Mouse (Mus musculus) left cerebral cortex, adult 2 months (tissue): ENCODE measurements at regions not wholly inside any gene's neighbourhood (a gene's known extent, or its start where the extent isn't known, plus 50 kb on each side); places are given as distances from the start of the nearest gene placed in this dataset.

Experiments used
- DNase-seq, 2 experiments: peaks; one replicate each; pipeline ENCODE4 v3.0.0; 2021 to 2022; ENCODE audit warnings: low spot score in 2 of 2, mixed read lengths in 1 of 2; ENCODE audit errors: extremely low spot score in 1 of 2
- H3K27ac ChIP-seq: fragments of 200-600 bp; 2 replicates; pipeline ENCODE4 v1.8.1; 2022
- H3K4me3 ChIP-seq: fragments of 200-600 bp; 2 replicates; pipeline ENCODE4 v1.8.1; 2022
- CTCF ChIP-seq: fragments of 200-600 bp; IDR thresholded peaks from 2 replicates; pipeline ENCODE4 v1.8.1; 2022; ENCODE audit warnings: antibody characterized with exemption, mild to moderate bottlenecking, moderate library complexity
- intact Hi-C: fragments of 180-260 bp; cut with DNase I; formaldehyde crosslinking; loops from one replicate; pipeline ENCODE4 v1.15.1; 2025

DNA sequence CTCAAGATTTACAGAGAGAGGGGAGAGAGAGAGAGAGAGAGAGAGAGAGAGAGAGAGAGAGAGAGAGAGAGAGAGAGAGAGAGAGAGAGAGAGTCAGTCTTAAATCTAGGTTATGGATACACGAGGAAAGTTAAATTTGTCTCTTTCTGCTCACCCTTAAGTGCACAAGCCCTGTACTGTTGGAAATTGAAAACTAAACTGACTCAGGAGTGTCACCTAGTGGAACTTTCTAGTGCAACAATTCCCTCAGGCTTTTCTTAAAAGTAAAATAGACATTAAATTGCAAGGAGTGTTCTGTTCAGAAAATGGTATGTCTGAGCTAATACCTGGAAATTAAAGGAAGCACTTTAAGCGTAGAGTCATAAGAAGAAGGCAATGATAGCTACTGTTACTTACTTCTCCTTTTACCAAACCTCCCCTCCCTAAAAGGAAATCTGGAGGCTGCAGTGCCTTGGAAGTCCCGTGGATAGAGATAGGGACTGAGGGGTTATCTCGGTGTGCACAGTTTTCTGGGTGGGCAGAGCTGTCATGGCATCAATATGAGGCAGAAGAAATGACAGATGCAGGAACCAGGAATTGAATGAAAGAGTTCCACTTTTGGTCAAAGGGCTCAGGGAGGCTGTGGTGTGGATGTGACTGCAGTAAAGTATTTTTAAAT is 193.3 kb downstream of the Alx1 start:
- intact Hi-C loops: loop anchor here (2.0 kb wide), 1 partner anchor 388 kb away; no protein-coding TSS in a partner anchor
- DNase-seq: no peak

DNA sequence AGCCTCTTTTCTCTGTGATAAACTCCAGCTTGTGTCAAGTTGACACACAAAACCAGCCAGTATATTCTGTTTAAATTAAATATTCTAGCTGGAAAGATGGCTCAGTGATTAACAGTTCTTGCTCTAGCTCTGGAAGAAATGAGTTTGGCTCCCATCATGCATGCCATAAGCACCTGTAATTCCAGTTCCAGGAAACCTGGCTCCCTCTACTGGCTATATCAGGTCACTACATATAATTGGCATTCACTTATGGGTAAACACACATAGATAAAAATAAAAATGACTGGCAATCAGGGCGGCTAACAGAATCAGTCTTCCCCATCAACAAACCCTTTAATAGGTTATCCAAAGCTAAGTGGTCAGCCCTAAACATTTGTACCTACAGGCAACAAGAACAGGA is 194.2 kb downstream of the Alx1 start:
- intact Hi-C loops: loop anchor here (2.0 kb wide), 1 partner anchor 387 kb away; no protein-coding TSS in a partner anchor
- Histone ChIP-seq H3K4me3 (no peak overlapping the region), H3K27ac (no peak overlapping the region)
- TF ChIP-seq CTCF: peak; percentile 50
- DNase-seq: no peak

More for the DNA sequence above, 193.3 kb downstream of the Alx1 start:
- peak; percentile 66 for TF ChIP-seq CTCF
- H3K27ac ChIP-seq: no peak overlapping the region
- H3K4me3 ChIP-seq: no peak overlapping the region

DNA sequence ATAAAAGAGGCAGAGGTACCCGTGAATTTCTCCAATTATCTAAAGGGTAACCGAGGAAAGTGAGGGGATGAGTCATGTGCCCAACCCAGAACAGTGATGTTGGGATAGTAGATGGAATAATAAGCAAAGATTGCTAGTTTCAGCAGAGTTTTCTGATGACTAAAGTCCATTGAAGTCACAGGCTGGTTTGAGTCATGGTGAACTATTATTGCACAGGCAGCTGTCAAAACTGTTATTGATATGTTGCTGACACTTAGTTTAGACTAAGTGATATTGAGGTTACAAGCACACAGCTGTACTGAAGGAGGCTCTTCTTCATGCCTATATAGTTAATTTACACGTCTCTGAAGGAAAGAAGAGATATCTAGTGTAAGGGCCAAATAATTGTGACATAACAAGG is 200.4 kb downstream of the Alx1 start:
- H3K4me3 ChIP-seq: no peak overlapping the region
- TF ChIP-seq CTCF: no peak
- no peak overlapping the region for H3K27ac ChIP-seq
- DNase-seq: no peak
- intact Hi-C loops: no loop called here

DNA sequence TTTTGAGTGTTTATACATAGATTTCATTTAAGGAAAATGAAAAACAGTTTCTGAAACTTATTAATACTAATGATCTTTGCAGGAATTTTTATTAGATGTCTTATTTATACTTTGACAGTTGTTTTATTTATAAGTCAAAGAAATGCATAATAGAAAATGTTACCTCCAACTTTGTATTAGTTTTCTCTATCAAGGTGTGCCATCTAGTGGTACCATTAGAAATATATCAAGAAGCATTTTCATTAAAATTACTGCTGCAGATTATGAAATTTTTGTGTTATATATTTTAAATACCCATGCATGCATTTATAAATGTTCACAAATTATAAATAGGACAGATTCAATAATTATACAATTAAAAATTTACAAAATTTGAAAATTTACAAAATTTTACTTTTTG is 206.6 kb downstream of the Alx1 start:
- Histone ChIP-seq H3K4me3 (no peak overlapping the region), H3K27ac (no peak overlapping the region)
- intact Hi-C loops: loop anchor here (2.0 to 5.0 kb wide), 3 partner anchors 86 to 376 kb away; no protein-coding TSS in a partner anchor
- DNase-seq: no peak
- peak; percentile 65 for TF ChIP-seq CTCF

DNA sequence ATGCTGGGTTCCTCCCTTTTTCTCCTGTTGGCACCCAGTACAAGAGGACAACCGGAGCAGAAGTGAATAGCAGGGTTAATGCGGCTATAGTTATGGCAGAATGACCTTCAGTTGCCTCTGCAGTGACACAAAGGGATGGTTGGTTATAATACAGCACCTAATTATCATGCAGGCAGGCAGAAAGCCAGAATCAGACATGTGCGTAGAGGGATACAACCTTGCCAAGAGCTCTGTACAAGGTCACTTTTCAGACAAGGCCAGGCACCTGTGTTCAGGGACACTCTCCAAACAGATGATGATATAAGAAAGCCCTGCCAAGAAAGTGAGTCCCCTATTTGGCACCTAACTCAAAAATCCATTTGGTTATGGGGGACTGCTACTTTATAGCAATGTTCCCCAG is 228.6 kb downstream of the Alx1 start:
- Histone ChIP-seq H3K27ac (no peak overlapping the region), H3K4me3 (no peak overlapping the region)
- TF ChIP-seq CTCF: no peak
- DNase-seq: no peak
- intact Hi-C loops: no loop called here

DNA sequence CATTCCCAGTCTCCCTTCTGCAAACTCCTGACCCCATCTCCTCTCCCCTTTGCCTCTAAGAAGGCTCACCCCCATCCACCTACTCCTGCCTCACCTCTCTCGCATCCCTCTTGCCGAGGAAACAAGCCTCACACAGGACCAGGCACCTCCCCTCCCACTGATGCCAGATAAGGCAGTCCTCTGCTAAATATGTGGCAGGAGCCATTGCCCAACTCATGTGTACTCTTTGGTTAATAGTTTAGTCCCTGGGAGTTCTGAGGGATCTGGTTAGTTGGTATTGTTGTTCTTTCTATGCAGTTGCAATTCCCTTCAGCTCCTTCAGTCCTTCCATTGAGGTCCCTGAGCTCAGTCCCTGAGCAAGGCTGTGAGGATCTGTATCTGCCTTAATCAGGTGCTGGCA is 250.8 kb downstream of the Alx1 start:
- intact Hi-C loops: no loop called here
- Histone ChIP-seq H3K27ac (no peak overlapping the region), H3K4me3 (no peak overlapping the region)
- no peak for TF ChIP-seq CTCF
- no peak for DNase-seq

DNA sequence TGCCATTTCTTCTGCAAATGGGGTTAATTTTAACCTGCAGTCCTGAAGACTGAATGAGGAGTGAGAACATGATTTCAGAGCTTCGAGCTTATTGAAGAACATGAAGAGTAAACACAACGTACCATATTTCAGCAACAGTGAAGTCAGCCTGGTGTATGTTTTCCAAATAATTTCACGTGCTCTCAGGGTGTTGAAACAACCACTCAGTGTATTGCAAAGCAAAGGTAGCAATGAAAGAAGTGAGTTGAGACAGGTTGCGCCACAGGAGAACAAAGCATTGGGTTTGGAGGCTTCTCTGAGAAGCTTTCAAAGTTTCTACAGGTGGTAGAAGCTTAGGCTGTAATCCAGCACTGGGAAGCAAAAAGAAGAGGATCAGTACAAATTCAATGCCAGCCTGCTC is 251.7 kb downstream of the Rassf9 start:
- intact Hi-C loops: no loop called here
- TF ChIP-seq CTCF: no peak
- Histone ChIP-seq H3K27ac (no peak overlapping the region), H3K4me3 (no peak overlapping the region)
- no peak for DNase-seq

DNA sequence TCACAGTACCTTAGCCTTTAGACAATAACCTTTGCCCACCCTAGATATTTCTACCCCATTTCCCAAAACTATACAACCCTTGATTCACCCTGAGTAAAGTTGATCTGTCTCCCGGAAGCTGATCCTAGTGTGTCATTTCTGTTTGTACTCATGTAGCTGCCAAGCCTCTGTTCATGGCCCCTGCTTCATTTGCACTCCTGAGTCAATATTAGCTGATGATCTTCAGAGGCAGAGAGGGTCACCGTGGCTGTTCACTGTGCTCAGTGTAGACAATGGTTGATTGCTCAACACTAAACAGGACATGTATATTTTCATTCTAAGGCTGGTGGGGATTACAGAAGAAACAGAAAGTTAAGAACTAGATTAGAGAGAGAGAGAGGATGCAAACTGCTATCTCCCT is 250.4 kb downstream of the Rassf9 start:
- H3K27ac ChIP-seq: no peak overlapping the region
- DNase-seq: no peak
- no peak overlapping the region for H3K4me3 ChIP-seq
- intact Hi-C loops: no loop called here
- no peak for TF ChIP-seq CTCF

DNA sequence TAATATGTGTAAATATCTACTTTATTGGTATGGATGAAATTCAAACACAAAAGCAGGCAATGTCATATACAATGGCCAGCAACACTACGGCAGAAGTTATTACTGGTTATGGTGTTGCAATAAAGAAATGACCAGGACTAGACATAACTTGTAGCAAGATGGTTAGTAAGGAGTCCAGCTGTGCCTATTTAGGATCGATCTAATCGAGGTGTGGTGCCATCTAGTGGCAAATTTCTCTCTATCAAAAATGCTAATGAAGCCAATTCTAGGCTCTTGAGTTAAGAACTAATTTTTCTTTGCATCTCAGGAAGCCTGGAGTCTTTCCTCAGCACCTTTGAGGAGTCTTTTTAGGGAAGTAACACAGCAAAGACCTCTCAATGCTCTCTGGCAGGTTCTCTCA is 223.2 kb downstream of the Rassf9 start:
- no peak overlapping the region for H3K27ac ChIP-seq
- intact Hi-C loops: loop anchor here (2.0 to 5.0 kb wide), 2 partner anchors 87 to 236 kb away; no protein-coding TSS in a partner anchor
- no peak overlapping the region for H3K4me3 ChIP-seq
- DNase-seq: peak; percentile 13 to 16
- peak; percentile 71 for TF ChIP-seq CTCF

DNA sequence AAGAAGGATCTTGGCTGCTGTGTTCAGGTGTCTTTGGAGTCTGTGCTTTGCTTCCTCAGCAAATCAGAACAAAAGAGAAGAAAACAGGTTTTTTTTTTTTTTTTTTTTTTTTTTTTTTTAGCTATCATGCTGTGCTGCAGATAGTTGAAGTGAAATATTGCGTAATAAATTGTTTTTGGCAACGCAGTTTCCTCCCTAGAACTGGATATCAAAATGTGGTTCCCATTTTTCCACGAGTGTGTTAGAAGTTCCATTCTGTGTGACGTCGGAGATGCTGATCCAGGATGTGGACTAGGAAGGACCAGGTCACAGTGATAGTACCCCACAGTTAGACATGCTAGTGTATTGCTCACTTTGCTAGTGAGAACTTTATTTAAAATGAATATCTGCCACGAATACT is 220.4 kb downstream of the Rassf9 start:
- intact Hi-C loops: no loop called here
- DNase-seq: no peak

DNA sequence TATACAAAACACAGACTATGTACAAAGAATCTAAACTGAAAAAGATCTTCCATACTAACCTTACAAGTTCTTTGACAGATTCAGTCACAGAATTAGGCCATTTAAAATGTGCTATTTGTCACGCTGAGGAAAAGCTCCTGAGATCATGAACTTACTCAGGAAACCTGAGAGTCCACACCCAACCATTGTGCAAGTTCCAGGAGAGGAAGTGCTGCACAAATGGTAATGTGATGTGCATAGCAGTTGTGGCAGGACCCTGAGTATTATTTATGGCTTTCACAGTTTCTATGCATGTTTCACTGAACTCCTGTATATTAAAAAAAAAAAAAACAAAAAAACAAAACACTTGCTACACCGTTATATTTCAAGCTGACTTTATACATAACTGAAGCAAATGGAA is 200.2 kb downstream of the Rassf9 start:
- intact Hi-C loops: no loop called here
- no peak overlapping the region for H3K4me3 ChIP-seq
- no peak for DNase-seq
- peak overlapping the region; percentile 28; the same call in 1 of the 2 replicates for H3K27ac ChIP-seq
- no peak for TF ChIP-seq CTCF

More for the DNA sequence above, 220.4 kb downstream of the Rassf9 start:
- Histone ChIP-seq H3K4me3 (no peak overlapping the region), H3K27ac (no peak overlapping the region)
- no peak for TF ChIP-seq CTCF

DNA sequence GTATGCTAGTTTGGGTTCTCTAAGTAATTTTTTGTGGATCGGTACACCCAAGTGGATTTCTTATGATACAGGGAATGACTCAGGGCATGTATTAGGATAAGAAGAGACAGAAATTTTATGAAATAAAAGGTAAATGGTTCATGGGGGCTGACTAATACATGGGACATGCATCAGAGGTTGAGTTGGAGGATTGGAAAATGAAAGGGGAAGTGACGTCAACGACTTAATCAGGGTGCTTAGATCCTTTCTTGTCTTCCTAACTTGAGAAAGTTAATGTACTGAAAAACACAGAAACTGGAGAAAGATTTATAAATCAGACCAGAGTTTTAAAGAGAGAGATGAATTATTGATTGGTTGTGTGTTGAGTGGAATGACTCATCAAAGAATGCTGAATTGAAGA is 193.8 kb downstream of the Rassf9 start:
- no peak overlapping the region for H3K4me3 ChIP-seq
- no peak for DNase-seq
- intact Hi-C loops: no loop called here
- no peak overlapping the region for H3K27ac ChIP-seq
- no peak for TF ChIP-seq CTCF

DNA sequence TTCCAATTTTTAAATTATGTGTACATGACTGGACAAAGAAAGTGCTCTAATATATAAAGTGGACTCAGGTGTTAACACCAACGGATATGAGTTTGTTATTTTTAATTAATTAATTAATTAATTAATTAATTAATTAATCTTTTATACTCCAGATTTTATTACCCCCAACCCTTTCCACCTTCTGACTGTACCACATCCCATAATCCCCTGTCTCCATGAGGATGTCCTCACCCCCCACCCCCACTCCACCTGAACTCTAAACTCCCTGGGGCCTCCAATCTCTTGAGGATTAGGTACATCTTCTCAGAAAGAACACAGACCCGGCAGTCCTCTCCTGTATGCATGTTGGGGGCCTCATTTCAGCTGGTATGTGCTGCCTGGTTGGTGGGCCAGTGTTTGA is 182.8 kb downstream of the Rassf9 start:
- Histone ChIP-seq H3K27ac (no peak overlapping the region), H3K4me3 (no peak overlapping the region)
- intact Hi-C loops: no loop called here
- DNase-seq: no peak
- TF ChIP-seq CTCF: no peak
